Mouse (Mus musculus) adrenal gland (tissue): ENCODE data around the gene Ninl.

Source experiments
- intact Hi-C: fragments of 180-260 bp; cut with DNase I; formaldehyde crosslinking; loops from one replicate; pipeline ENCODE4 v1.15.1; 2025

The Ninl gene

DNA sequence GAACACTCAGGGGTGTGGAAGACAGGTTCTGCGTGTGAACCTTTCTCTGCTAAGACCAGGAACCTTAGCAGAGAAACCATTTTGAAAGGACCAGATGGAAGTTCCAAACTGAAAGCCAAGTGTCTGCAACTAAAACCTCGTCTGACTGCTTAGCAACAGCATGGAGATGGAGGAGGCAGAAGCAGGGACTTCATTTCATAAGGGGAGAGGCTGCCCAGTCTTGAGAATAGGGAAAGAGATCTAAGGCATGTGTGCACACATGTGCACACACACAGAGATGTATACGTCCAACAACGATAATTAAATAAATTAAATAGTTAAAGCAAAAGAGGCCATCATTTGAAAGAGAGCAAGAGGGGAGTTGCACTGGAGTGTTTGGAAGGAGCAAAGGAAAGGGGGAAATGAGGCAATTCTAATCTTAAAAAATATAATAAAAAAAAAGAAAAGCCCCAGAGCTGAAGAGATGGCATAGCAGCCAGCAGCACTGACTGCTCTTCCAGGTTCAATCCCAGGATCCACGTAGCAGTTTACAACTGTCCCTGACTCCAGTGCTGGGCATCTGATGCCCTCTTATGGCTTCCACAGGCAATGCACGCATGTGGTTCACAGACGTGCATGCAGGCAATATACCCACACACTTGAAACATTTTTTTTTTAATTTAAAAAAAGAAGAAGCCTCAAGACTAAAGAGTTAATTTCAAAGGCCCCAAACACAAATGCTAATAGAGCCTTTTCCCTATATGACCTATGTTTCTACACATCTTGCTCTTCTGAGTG is 38.6 kb downstream of the Ninl start:
- intact Hi-C loops: no loop called here

DNA sequence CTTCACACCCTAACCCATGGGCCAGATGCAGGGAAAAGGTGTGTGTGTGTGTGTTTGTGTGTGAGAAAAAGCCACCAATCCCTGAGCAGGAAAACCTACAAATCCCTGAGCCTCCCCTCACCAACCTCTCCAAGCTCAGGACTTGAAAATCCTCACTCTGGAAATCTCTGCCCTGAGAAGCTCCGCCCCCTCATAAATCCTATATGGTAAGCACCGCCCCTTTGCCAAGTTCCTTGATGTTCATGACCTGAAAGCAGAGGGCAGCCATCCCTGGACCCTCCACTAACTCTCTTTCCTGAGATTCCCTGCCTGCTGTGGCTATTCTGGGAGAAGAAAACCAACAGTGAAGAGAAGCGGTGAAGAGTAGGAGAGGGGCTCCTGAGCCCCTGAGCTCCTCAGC is 40.2 kb downstream of the Ninl start:
- intact Hi-C loops: loop anchor here (5.0 kb wide), 3 partner anchors 42 to 197 kb away; partner anchors contain the start of gene Gins1

DNA sequence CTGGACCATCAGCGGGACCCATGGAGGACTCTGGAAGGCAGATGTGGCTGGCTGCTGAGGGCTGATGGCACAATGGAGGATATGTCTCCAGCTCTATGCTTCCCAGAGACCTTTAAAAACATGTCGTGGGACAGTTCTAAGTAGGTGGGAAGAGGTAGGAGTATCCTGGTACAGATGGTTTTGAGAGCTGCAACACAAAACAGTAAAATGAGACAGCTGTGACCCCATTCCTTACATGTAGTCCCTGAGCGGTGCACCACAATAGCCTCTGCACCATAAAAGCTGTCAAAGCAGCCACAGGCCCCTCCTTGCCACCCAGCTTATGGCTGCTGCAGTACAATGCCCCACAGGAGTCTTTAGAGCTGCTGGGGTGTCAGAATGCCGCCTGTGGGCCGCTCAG is 41.6 kb downstream of the Ninl start:
- intact Hi-C loops: loop anchor here (5.0 kb wide), 3 partner anchors 40 to 195 kb away; partner anchors contain the start of gene Gins1

DNA sequence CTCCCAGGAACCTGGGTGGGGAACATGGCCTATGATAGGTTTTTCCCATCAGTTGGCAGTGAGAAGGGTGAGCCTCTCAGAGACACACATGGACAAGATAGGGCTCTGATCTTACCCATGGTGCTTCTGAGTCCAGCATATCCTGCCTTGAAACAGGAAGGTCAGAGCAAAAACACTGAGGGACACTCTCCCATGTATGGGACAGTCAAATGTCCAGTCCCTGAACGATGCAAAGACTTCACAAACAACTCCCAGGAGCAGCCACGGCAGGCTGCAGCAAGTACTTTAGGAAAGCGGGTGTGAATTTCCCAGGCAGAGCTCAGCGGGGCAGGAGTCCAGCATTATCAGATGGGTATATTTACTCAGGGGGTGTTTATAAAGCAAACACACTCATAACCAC is 43.9 kb downstream of the Ninl start:
- intact Hi-C loops: loop anchor here (5.0 kb wide), 3 partner anchors 38 to 193 kb away; partner anchors contain the start of gene Gins1

DNA sequence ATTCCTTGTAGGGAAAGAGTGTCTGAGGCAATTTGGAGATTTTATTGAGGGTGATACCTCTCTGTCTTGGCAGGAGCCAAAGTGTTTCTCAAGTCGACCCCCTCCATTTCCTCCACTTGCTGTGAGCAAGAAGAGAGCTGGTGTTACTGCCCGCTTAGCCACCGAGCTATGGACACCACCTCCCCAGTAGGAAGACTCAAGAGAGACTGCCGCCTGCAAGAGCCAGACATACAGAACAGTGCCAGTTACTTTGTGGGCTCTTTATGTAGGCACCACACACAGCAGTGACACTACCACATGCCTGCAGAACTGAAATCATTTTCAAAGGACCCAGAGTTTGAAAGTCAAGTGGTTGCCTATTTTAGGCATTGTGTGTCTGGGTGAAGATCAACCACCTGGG is 48.1 kb downstream of the Ninl start:
- intact Hi-C loops: no loop called here

DNA sequence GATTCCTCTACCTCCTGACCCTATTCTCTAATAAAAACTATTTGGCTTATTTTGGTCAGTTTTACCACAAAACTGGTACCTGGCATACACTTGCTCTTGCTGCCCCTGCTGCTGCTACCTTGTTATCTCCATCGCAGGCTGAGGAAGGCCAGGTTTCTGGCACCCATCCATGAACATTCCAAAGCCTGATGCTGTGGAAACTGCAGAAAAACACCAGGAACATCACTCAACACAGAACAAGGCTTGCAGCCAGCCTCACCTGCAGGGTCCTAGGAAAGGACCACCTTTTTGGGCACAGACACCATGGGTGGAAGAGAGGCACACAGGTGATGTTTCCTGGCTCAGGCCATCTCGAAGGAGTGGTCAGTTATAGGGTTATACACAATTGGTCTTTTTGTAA is 48.7 kb downstream of the Ninl start:
- intact Hi-C loops: no loop called here

DNA sequence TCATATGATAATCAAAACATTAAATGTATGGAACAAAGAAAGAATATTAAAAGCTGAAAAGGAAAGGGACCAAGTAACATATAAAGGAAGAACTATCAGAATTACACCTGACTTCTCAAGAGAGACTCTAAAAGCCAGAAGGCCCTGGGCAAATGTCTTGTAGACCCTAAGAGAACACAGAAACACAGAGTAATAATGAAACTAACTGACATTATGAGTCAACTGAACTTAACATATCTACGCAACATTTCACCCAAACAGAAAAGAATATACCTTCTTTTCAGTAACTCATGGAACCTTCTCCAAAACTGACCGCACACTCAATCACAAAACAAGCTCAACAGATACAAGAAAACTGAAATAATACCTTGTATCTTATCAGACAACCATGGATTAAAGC is 53.8 kb downstream of the Ninl start:
- intact Hi-C loops: no loop called here

DNA sequence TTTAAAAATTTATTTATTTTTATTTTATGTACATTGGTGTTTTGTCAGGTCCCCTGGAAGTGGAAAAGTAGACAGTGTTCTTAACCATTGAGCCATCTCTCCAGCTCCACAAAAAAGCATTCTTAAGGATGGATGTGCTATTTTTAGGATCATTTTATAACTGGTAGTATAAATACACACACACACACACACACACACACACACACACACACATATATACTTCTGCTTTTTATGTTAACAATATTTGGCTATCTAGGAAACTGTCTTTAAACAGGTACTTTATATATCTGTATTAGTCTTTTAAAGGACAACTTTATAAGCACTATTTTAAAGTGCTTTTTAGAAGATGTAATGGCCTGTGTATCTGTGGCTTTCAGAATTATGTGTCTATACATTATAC is 57.1 kb downstream of the Ninl start:
- intact Hi-C loops: no loop called here

DNA sequence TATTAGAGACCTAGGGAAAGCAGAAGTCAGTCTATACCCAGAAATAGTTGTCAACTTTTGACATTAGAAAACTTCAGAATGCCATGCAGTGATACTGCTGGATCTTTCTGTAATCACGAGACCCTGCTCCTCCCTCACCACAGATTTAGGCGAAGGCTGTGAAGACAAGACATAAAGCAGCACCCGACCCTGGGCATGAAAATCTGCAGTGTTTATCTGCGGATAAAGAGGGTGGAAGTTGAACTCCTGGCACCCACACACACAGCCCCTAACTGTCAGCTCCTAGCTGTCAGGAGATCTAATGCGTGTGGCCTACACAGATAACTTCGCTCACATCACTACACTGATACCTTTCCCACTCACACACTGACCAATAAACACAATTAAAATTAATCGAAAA is 57.7 kb downstream of the Ninl start:
- intact Hi-C loops: no loop called here

DNA sequence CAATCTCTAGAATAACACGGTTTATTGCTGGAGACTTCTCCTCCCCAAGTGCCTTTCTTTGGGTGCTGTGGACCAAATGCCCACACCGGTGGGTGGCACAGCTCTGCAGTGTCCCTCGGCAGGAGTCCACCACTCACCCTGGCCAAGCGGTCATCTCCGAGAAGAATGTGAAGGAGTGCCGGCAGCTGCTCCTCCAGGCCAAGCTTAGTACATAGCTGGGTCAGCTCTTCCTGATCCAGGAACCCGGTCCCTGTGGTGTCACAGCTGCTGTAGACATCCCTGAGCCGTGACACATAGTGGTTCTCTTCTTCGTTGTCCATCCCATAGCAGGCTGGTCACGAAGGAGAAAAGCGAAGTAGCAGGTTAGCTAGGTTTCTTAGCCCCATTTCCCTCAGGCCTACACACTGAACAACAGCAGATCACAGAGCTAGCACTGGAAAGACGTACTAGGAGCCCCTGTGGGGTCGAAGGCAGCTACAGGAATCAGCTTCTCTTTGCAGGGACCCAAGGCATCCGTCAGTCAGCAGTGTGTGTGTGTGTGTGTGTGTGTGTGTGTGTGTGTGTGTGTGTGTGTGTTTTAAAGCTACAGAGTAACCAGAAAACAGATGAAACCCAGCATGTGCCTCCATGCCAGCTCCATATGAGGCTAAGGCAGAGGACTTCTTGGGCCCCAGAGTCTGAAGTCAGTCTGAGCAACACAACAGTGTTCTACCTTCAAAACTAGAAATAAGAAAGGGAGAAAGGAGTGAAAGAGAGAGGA is 59.1 kb downstream of the Ninl start:
- intact Hi-C loops: no loop called here

DNA sequence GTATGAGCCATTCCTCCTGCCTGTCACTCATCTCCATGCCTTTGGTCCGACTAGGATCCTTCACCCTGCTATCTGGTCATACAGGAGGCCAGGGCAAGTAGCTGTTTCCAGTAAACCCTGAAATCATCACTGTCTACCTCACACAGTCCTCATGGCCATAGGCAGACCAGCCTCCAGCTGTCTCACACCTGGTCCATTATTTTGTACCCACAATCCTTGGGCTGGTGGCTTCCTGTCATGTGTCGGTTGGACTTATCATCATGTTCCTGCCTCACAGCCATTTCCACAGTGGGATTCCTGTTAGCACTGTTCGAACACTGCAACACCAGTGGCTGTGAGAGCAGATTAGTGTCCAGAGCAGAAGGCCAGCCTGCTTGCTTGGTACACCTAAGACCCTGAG is 60.4 kb downstream of the Ninl start:
- intact Hi-C loops: no loop called here

DNA sequence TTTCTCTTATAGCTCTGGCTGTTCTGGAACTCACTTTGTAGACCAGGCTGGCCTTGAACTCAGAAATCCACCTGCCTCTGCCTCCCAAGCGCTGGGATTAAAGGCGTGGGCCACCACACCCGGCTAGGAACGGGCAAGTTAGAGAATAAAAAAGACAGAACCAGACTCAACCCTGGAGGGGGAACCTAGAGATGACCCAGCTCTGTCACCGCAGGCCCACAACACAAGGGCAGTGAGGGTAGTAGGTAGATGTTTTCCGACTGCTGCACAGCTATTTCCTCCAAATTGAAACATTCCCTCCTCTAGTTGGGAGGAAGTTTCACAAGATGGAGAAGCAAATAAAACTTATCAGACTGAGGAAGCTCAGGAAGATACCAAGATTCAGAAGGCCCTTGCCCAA is 61.5 kb downstream of the Ninl start:
- intact Hi-C loops: no loop called here

DNA sequence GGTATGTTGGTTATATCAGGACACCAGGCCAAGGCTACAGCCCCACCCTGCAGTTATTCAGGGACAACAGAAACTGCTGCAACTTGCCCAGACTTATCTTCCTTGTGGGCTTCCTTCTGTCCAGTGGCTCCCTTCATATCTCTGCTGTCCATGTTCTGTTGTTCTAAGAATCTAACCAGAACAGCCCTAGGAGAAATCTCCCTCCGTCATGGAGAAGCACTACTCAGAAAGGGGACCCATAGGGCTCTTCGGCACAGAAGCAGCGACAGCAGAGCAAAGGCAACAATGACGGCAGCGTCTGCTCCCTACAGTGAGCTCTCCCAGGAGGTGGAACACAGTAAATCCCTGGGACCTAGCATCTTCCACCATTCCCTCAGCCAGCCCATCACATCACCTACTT is 62.3 kb downstream of the Ninl start:
- intact Hi-C loops: no loop called here

DNA sequence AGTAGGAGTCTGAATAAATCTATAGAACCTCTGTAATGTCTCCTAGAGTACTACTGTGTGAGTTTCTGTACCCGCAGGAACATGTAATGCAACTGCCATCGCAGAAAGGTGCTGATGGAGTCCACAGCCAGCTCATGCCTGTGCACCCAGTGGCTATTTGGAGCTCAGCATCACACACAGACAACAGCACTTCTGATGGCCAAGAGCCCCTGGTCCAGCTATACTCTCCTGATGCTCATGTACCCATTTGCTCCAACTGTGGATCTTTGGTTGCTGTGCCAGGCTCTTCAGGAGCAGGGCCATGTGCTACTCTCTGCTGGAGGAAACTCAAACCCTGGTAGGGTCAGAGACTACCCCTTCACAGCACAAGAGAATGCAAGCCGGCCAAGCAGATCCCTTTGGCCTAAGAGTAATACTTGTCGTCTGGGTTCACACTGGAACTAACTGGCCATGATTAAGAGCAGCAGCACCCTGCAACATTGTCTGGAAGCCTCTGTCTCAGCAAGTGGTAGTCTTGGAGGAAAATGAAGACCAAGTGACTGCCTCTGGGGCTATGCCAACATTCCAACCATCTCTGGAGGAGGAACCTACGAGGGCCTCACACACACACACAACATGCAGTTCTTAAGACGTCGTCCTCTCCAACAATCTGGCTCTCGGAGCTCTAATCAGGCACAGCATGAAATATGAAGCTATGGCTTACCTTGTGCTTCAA is 65.6 kb downstream of the Ninl start:
- intact Hi-C loops: no loop called here

DNA sequence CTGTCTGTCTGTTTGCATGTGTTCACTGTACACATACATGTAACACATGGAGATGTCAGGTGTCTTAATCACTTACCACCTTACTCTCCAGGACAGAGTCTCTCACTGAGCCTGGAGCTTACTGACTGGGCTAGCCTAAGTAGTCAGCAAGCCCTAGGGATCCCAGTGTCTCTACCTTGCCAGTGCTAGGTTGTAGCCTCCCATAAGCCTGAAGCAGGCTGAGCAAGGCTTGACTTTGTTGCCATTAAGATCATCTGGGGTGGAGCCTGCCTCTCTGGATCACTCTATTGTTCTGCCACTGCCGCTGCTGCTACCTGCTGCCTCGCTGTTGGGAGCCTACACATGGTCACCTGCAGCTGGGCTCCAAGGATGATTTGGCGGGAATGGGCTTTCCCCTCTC is 66.5 kb downstream of the Ninl start:
- intact Hi-C loops: no loop called here

DNA sequence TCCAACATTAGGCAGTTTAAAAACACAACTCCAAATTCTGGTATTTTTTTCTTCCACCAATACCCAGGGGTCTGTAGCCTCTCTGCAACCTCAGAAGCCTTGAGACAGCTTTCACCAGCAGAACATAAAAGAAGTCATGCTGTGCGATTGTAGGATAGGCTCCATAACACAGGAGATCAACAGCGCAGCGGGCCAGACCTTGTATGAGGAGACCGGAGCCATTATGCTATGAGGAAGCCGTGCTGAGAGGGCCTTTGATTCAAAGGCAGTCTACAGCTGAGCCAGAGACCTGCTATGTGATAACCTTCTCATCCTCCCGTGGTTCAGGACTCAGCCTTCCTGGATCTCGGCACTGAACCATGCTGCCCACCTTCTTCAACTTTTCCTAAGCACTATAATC is 67.3 kb downstream of the Ninl start:
- intact Hi-C loops: no loop called here

DNA sequence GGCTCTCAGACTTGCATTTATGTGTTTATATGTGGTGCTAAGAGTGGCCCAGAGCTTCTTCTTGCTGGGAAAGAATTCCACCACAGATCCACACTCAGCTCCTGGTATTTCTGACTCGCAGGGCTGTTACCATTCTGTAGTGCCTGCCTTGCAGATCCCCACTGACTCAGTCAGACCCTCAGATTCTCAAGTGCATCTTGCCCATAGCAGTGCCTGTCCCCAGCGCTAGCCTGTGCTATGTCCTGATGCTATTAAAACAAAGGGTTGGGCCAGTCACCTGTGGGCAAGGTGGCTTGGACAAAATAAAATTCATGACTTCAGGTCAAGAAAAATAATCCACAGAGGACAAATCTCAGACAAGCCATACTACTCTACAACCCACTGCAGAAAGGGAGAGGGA is 70.0 kb downstream of the Ninl start:
- intact Hi-C loops: no loop called here

DNA sequence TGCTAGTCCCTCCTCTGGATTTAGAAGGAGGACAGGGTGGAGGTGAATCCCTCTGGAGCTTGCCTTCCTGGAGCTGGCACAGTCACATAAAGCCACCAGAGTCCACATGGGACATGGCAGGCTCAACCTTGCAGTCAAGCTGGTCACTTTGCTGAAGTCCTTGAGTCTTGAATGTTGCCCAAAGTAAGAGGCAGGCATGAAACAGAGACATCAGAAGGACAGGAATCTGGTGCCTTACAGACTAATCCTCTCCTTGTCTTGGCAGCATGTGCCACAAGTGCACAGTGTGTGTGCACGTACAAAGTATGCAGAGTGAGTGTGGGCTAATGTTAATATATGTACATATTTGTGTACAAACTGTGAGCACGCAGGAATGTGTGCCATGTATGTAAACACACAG is 71.7 kb downstream of the Ninl start:
- intact Hi-C loops: no loop called here

DNA sequence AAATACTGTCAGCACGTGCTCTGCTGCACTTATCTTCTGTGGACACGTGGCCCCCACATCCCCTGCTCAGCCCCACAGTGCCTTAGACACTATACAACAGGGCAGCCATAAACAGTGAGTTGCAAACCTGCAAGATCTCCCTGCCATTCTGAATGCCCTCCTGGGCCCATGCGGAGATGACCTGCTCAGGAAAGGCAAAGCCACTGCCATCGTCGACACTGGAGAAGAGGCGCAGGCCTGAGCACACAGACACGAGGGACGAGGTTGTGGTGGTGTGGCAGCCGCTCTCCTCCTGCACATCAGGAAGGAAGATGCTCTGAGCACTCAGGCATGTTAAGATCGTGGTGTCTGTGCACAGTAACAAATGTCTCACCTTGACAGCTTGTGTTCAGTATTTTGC is 73.2 kb downstream of the Ninl start:
- intact Hi-C loops: no loop called here

DNA sequence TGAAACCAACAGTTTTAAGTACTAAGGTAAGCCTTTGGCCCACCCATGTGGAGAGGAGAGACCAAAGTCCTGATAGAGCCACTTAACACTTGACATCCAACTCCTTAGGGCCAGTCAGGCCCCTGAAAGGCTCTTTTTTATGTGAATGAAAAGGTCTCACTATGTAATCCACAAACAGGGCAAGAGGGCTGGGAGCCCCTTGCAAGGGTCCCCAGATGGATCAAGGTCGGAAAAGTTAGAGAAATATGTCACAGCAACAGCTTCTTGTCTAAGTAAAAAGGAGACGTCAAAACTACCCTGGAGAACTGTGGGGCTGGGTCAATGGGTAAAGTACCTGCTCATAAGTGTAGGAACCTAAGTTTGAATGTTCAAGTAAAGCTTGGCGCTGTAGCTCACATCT is 74.5 kb downstream of the Ninl start:
- intact Hi-C loops: no loop called here

DNA sequence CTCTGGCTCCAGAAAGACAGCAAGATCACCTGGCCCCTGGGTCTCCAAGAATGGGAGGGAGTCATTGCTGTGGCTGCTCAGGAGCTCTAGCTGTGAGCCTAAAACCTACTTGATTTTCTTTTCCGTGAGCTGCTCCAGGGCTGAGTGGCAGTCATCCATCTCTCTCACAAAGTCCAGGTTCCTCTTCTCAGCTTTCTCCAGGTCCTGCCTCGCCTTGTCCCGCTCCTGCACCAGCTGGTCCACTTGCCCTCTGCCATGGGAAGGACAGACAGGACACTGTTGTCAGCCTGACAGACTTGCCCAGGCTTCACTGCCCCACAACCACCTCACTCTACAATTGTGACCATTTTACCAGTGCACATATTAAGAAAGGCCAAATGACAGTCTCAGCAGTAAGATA is 75.9 kb downstream of the Ninl start:
- intact Hi-C loops: no loop called here

DNA sequence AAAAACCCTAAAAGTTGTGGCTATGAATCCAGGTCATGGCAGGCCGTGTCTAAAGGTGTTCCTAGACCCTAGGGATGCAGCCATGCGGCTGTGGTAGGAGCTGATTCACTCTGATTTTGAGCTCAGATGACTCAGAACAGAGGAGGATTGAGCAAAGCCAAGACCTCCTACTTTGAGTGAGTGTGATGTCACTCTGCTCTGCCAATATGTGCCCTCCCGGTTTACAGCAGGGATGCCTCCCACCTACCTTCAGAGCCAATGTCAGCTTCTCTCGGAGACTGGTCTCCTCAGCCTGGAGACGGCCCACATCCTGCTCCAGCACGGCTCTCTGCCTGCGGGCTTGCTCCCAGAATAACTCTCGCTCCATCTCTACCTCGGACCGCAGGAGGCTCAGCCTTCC is 79.7 kb downstream of the Ninl start:
- intact Hi-C loops: loop anchor here (5.0 kb wide), 1 partner anchor 38 kb away; no protein-coding TSS in a partner anchor
